Mouse (Mus musculus): ENCODE measurements around the gene Upk3bl. TPM values are rescaled to one million over a fixed set of nuclear protein-coding genes. Genes with fewer than 3 reads are reported as not detected.

Gene Upk3bl
- polyA plus RNA-seq (2012; rRNA removed), result 0.26 and 0.40 TPM in 2 replicates

GRCm38 (mm10) chr5:136054301-136055077 lies at the start of gene Upk3bl:
Gene Upk3bl, plus strand, starts transcription at chr5:136054492.
- no peak for DNase-seq (ENCODE audit: low read depth)
- TF ChIP-seq POLR2A (IDR thresholded peaks at IDR 0.05; ENCODE audit: borderline replicate concordance, extremely low read depth, insufficient read depth, insufficient read length, poor library complexity, severe bottlenecking), result no peak

DNA sequence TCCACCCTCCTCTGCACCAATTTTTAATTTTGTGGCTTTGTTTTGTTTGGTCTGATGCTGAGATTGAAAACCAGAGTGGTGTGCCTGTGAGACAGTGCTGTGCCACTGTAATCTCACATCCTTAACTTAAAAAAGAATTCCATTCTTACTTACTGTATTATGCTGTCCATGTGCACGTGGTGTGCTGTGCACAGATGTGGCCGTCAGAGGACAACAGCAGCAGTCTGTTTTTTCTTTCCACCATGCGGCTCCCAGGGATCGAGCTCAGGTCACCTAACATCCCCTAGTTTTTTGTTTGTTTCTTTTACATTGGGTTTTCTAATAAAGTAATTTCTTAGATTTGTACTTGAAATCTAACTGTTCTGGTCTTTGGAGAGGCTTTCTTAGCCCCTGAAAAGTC lies 49.8 kb upstream of the Upk3bl start:
- no peak for DNase-seq (ENCODE audit: low read depth)
- TF ChIP-seq POLR2A (IDR thresholded peaks at IDR 0.05; ENCODE audit: borderline replicate concordance, extremely low read depth, insufficient read depth, insufficient read length, poor library complexity, severe bottlenecking) (no peak), CTCF (IDR thresholded peaks at IDR 0.05; ENCODE audit: borderline replicate concordance, extremely low read depth, insufficient read depth, insufficient read length) (no peak)

GRCm38 (mm10) chr5:136007745-136008144 lies 46.5 kb upstream of the Upk3bl start:
- TF ChIP-seq POLR2A (IDR thresholded peaks at IDR 0.05; ENCODE audit: borderline replicate concordance, extremely low read depth, insufficient read depth, insufficient read length, poor library complexity, severe bottlenecking), result no peak
- TF ChIP-seq CTCF (IDR thresholded peaks at IDR 0.05; ENCODE audit: borderline replicate concordance, extremely low read depth, insufficient read depth, insufficient read length), result no peak
- no peak for DNase-seq (ENCODE audit: low read depth)

GRCm38 (mm10) chr5:136014877-136015276 lies 39.4 kb upstream of the Upk3bl start:
- no peak for DNase-seq (ENCODE audit: low read depth)
- TF ChIP-seq CTCF (IDR thresholded peaks at IDR 0.05; ENCODE audit: borderline replicate concordance, extremely low read depth, insufficient read depth, insufficient read length), result no peak
- TF ChIP-seq POLR2A (IDR thresholded peaks at IDR 0.05; ENCODE audit: borderline replicate concordance, extremely low read depth, insufficient read depth, insufficient read length, poor library complexity, severe bottlenecking), result no peak

GRCm38 (mm10) chr5:136015586-136015985 lies 38.7 kb upstream of the Upk3bl start:
- TF ChIP-seq POLR2A (IDR thresholded peaks at IDR 0.05; ENCODE audit: borderline replicate concordance, extremely low read depth, insufficient read depth, insufficient read length, poor library complexity, severe bottlenecking) (no peak), CTCF (IDR thresholded peaks at IDR 0.05; ENCODE audit: borderline replicate concordance, extremely low read depth, insufficient read depth, insufficient read length) (no peak)
- peak; percentile 45 for DNase-seq (ENCODE audit: low read depth)

DNA sequence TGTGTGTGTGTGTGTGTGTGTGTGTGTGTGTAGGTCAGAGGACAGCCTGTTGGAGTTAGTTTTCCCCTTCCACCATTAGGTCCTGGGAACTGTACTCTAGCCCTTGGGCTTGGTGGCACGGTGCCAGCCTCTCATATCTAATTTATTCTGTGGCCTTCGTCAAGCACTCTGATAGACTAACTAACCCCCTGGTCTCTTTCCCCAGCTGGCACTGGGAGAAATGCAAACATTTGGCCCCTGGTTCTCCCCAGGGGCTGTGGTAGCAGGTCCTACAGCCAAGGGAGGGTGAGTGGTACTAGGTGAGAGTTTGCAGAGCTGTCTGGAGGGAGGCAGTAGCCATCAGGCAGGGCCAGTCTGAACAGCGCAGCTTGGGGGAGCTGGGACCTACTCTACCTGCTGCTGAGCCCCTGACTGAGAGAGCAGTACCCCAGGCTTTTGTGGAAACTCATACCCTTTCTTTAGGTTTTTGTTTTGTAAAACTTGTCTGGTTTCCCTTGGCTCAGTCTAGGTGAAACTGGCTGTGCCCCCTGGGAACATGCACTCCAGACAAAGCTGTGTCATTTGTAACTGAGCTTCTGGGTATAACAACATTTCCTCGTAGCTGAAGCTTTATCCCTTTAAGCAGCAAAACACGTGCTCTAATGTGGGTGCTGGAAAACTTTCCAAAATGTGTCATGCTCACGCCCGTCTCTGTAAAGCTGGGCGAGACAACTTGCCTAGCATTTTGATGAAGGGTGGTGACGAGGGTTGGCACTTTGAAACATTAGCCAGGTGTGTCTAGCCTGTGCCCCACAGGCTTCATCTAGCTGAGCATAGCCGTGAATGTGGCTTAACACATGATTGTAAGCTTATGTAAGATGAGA lies 38.0 kb upstream of the Upk3bl start:
- DNase-seq (ENCODE audit: low read depth), result peak; percentile 62
- TF ChIP-seq CTCF (IDR thresholded peaks at IDR 0.05; ENCODE audit: borderline replicate concordance, extremely low read depth, insufficient read depth, insufficient read length) (no peak), POLR2A (IDR thresholded peaks at IDR 0.05; ENCODE audit: borderline replicate concordance, extremely low read depth, insufficient read depth, insufficient read length, poor library complexity, severe bottlenecking) (no peak)

DNA sequence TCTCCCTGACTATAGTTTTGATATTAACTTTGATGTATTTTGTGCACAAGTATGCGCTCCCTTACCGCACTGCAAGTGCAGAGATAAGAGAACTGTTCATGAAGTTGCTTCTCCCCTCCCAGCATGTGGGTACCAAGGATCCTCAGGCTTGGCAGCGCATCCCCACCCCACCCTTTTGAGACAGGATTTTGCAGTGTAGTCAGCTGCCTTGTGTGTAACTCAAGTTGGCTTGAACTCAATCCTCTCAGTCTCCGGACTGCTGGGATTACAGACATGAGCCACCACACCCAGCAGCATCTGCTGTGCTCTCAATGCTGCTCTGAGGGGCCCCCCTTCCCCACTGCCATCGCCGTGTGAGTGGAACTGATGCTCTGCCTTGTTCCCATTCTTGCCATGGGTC lies 37.0 kb upstream of the Upk3bl start:
- peak; percentile 58 for DNase-seq (ENCODE audit: low read depth)
- no peak for TF ChIP-seq POLR2A (IDR thresholded peaks at IDR 0.05; ENCODE audit: borderline replicate concordance, extremely low read depth, insufficient read depth, insufficient read length, poor library complexity, severe bottlenecking)
- no peak for TF ChIP-seq CTCF (IDR thresholded peaks at IDR 0.05; ENCODE audit: borderline replicate concordance, extremely low read depth, insufficient read depth, insufficient read length)

GRCm38 (mm10) chr5:136018726-136019125 lies 35.6 kb upstream of the Upk3bl start:
- TF ChIP-seq CTCF (IDR thresholded peaks at IDR 0.05; ENCODE audit: borderline replicate concordance, extremely low read depth, insufficient read depth, insufficient read length) (no peak), POLR2A (IDR thresholded peaks at IDR 0.05; ENCODE audit: borderline replicate concordance, extremely low read depth, insufficient read depth, insufficient read length, poor library complexity, severe bottlenecking) (no peak)

DNA sequence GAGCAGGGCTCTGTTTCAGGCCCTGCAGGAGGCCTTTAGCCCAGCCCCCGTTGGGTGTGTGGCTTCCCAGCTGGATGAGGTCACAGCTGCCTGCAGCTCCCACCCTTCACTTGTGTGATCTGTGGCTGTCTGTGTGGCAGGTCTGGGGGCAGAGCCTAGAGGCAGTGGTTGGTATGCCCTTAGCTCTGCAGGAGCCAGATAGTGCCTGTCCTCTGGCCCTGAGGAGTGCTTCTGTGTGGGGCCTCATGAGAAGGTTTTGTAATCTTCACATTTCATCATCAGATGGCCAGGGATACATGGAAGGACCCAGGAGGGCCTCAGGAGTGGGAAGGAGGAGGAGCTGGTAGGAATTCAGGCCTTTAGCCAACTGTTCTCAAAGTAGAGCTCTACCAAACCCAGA lies 34.4 kb upstream of the Upk3bl start:
- no peak for DNase-seq (ENCODE audit: low read depth)
- TF ChIP-seq POLR2A (IDR thresholded peaks at IDR 0.05; ENCODE audit: borderline replicate concordance, extremely low read depth, insufficient read depth, insufficient read length, poor library complexity, severe bottlenecking), result no peak

More at GRCm38 (mm10) chr5:136018726-136019125, 35.6 kb upstream of the Upk3bl start:
- DNase-seq (ENCODE audit: low read depth), result no peak

- DNase-seq (ENCODE audit: low read depth), result no peak
- TF ChIP-seq POLR2A (IDR thresholded peaks at IDR 0.05; ENCODE audit: borderline replicate concordance, extremely low read depth, insufficient read depth, insufficient read length, poor library complexity, severe bottlenecking) (no peak), CTCF (IDR thresholded peaks at IDR 0.05; ENCODE audit: borderline replicate concordance, extremely low read depth, insufficient read depth, insufficient read length) (no peak)
Measured at GRCm38 (mm10) chr5:136025712-136026111, 28.6 kb upstream of the Upk3bl start.

DNA sequence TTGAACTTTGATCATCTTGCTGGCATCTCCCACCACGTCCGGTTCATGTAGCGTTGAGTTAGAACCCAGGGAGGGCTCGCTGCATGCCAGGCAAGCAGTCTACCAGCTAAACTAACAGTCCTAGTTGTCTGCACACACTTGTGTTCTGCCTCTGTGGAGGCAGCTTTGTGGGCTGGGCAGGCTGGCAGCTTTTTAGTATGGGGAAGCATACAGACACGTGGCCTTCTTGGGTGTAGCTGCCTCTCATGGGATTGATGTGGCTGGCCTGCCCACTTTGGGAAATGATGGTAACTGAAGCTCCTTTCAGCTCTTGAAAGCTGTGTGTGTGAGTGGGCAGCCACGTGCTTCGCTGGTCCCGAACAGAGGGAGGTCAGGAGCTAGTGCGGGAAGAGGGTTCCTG lies 27.4 kb upstream of the Upk3bl start:
- TF ChIP-seq POLR2A (IDR thresholded peaks at IDR 0.05; ENCODE audit: borderline replicate concordance, extremely low read depth, insufficient read depth, insufficient read length, poor library complexity, severe bottlenecking) (no peak), CTCF (IDR thresholded peaks at IDR 0.05; ENCODE audit: borderline replicate concordance, extremely low read depth, insufficient read depth, insufficient read length) (no peak)
- DNase-seq (ENCODE audit: low read depth), result no peak
